8 mouse cellular contexts compared by ENCODE assay signal in the genomic region with DNA sequence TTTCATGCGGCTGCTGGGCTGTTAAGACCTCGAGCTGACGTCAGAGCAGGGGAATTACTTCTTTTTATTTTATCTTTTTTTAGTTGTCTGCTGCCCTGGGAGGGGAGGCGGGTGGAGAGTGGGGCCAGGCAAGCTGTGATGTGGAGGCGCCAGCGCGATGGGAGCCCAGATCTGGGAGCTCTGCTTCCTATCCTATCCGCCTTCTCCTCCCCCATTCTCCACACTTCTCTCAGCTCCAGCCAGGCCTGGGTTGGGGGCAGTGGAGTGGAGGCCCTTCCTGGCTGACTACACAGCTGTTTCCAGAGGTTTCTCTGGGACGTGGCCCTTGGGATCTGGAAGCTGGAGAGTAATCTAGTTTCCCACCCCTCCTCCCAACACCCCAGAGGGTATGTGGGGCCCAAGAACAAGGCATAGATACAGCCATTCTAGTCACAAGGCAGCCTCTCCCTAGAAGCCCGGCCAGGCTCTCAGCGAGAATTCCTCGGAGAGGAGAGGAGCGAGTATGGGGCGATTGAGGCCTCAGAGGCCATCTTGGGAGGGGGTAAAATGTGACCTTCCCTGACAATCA. TPM values are rescaled to one million over a fixed set of nuclear protein-coding genes. Genes with fewer than 3 reads are reported as not detected.
DNase-seq lines count a peak whose midpoint lies in the region; ATAC-seq and TF ChIP-seq lines count a peak whose summit lies in the region.

No protein-coding gene starts in this region.

- H3K79me2 ChIP-seq in heart, adult 2 months (replicated peaks; ENCODE audit: control insufficient read depth, insufficient read depth, low read length) = peaks cover 17% of the 10 kb centered on the region

- H3K27me3 ChIP-seq in spleen, adult 2 months (ENCODE audit: control insufficient read depth, insufficient read depth, low read length) = no peaks in the 10 kb centered on the region
- H3K27me3 ChIP-seq in embryonic facial prominence, embryonic 10.5 days (replicated peaks; ENCODE audit: low read depth, poor library complexity, severe bottlenecking) = no peaks in the 10 kb centered on the region
- H3K27me3 ChIP-seq in heart, adult 2 months (ENCODE audit: control insufficient read depth, insufficient read depth, low read length) = no peaks in the 10 kb centered on the region
- no peaks in the 10 kb centered on the region for H3K27me3 ChIP-seq in limb, embryonic 13.5 days
- no peaks in the 10 kb centered on the region for H3K27me3 ChIP-seq in midbrain, embryonic 16.5 days (ENCODE audit: control insufficient read depth, insufficient read depth, low read depth, low read length)

- peaks cover 25% of the 10 kb centered on the region for H3K4me1 ChIP-seq in spleen, adult 2 months (ENCODE audit: control insufficient read depth, insufficient read depth, insufficient read length)
- peaks cover 58% of the 10 kb centered on the region for H3K4me1 ChIP-seq in embryonic facial prominence, embryonic 10.5 days
- H3K4me1 ChIP-seq in heart, adult 2 months (ENCODE audit: control insufficient read depth, insufficient read depth, low read length) = peaks cover 26% of the 10 kb centered on the region
- H3K4me1 ChIP-seq in limb, embryonic 13.5 days = peaks cover 61% of the 10 kb centered on the region
- peaks cover 33% of the 10 kb centered on the region for H3K4me1 ChIP-seq in midbrain, embryonic 16.5 days (ENCODE audit: control insufficient read depth, insufficient read depth, low read length)

- peak overlapping the region; percentile 84 for H3K4me2 ChIP-seq in limb, embryonic 13.5 days (replicated peaks)
- peak overlapping the region; percentile 90 for H3K4me2 ChIP-seq in midbrain, embryonic 16.5 days (ENCODE audit: low read length)

- no peaks in the 10 kb centered on the region for H3K9me3 ChIP-seq in embryonic facial prominence, embryonic 10.5 days
- no peaks in the 10 kb centered on the region for H3K9me3 ChIP-seq in limb, embryonic 13.5 days
- H3K9me3 ChIP-seq in midbrain, embryonic 16.5 days (replicated peaks; ENCODE audit: control insufficient read depth, low read length, poor library complexity, severe bottlenecking) = no peaks in the 10 kb centered on the region

- H3K4me3 ChIP-seq in spleen, adult 2 months (ENCODE audit: extremely low read depth, insufficient read depth, insufficient read length) = peak overlapping the region; percentile 81
- peak overlapping the region; percentile 100 for H3K4me3 ChIP-seq in embryonic facial prominence, embryonic 10.5 days
- H3K4me3 ChIP-seq in heart, adult 2 months = peak overlapping the region; percentile 69
- H3K4me3 ChIP-seq in limb, embryonic 13.5 days = peak overlapping the region; percentile 98
- H3K4me3 ChIP-seq in midbrain, embryonic 16.5 days (ENCODE audit: low read depth, low read length) = peak overlapping the region; percentile 98

- peak; percentile 64 for ATAC-seq in limb, embryonic 13.5 days (ENCODE audit: low FRiP score, low read depth)
- peak; percentile 37 for ATAC-seq in midbrain, embryonic 16.5 days

- peak in 1 of 2 experiments; percentile 11 for DNase-seq in spleen, adult 2 months (ENCODE audit: low read depth in 1 of 2, low spot score in 2 of 2)
- no peak for DNase-seq in spleen, adult 12 weeks (ENCODE audit: low spot score)
- no peak for DNase-seq in embryonic facial prominence, embryonic 10.5 days (ENCODE audit: low spot score)
- DNase-seq in heart, adult 2 months = peak; percentile 60 to 67
- DNase-seq in kidney, adult 18-20 months = peak; percentile 53
- peak; percentile 54 for DNase-seq in thymus, postnatal 25 days

- no peak for TF ChIP-seq CTCF in spleen, adult 2 months (IDR thresholded peaks at IDR 0.05; ENCODE audit: extremely low read depth, insufficient read depth, insufficient read length, insufficient replicate concordance)
- no peak for TF ChIP-seq CTCF in heart, adult 2 months (IDR thresholded peaks at IDR 0.05)

- TF ChIP-seq EP300 in heart, adult 2 months (IDR thresholded peaks at IDR 0.05; ENCODE audit: insufficient read depth, low read depth, low read length) = no peak

- no peak for TF ChIP-seq POLR2A in spleen, adult 2 months (IDR thresholded peaks at IDR 0.05; ENCODE audit: low read depth, low read length)
- no peak for TF ChIP-seq POLR2A in heart, adult 2 months (IDR thresholded peaks at IDR 0.05; ENCODE audit: insufficient read depth, low read depth, low read length)

- peak overlapping the region; percentile 82 for H3K27ac ChIP-seq in spleen, adult 2 months (ENCODE audit: insufficient read depth, low read length)
- peak overlapping the region; percentile 100 for H3K27ac ChIP-seq in embryonic facial prominence, embryonic 10.5 days (replicated peaks)
- peak overlapping the region; percentile 94 for H3K27ac ChIP-seq in heart, adult 2 months
- peak overlapping the region; percentile 99 for H3K27ac ChIP-seq in limb, embryonic 13.5 days
- peak overlapping the region; percentile 98 for H3K27ac ChIP-seq in midbrain, embryonic 16.5 days (ENCODE audit: low read length)

- 21% methylated on average over 14 of the region's 14 CpGs for WGBS in spleen, adult 2 months
- under 1% methylated on average over 14 of the region's 14 CpGs for WGBS in embryonic facial prominence, embryonic 10.5 days
- 3% methylated on average over 14 of the region's 14 CpGs for WGBS in heart, adult 2 months
- 1% methylated on average over 14 of the region's 14 CpGs for WGBS in limb, embryonic 13.5 days
- under 1% methylated on average over 14 of the region's 14 CpGs for WGBS in midbrain, embryonic 16.5 days

- intact Hi-C loops in heart, adult 2 months (cut with DNase I) = loop anchor here (5.0 kb wide), 2 partner anchors 36 to 246 kb away; a partner anchor contains a TSS

- no peaks in the 10 kb centered on the region for H3K36me3 ChIP-seq in spleen, adult 2 months (ENCODE audit: control insufficient read depth, insufficient read depth, low read length)
- 0 out of 2 replicates have a peak, but pooled peaks cover 3% of the 10 kb centered on the region for H3K36me3 ChIP-seq in embryonic facial prominence, embryonic 10.5 days (replicated peaks)
- no peaks in the 10 kb centered on the region for H3K36me3 ChIP-seq in heart, adult 2 months (ENCODE audit: control insufficient read depth, insufficient read depth, low read length)
- no peaks in the 10 kb centered on the region for H3K36me3 ChIP-seq in limb, embryonic 13.5 days
- no peaks in the 10 kb centered on the region for H3K36me3 ChIP-seq in midbrain, embryonic 16.5 days (ENCODE audit: control insufficient read depth, insufficient read depth, low read length)

- H3K9ac ChIP-seq in heart, adult 2 months (ENCODE audit: low read depth, low read length) = peak overlapping the region; percentile 92
- H3K9ac ChIP-seq in limb, embryonic 13.5 days = peak overlapping the region; percentile 100
- peak overlapping the region; percentile 100 for H3K9ac ChIP-seq in midbrain, embryonic 16.5 days (ENCODE audit: low read depth, low read length)

RNA-seq across cellular contexts. Expression of a gene that starts 1.8 kb away (rescaled TPM):
- 36.0 and 45.9 TPM in 2 replicates for polyA plus RNA-seq in spleen, adult 2 months (2012; rRNA removed)
- 31.0 and 33.8 TPM in 2 replicates for polyA plus RNA-seq in embryonic facial prominence, embryonic 10.5 days (2016; fragmentation: Nextera tagmentation; extraction: Ambion mirVana)
- 10 to 100 TPM; 21.8 to 26.5 TPM for total RNA-seq in heart, adult 2 months (2021)
- polyA plus RNA-seq in heart, adult 2 months (2012; rRNA removed) = 15.8 and 20.0 TPM in 2 replicates
- 27.3 and 29.6 TPM in 2 replicates for polyA plus RNA-seq in limb, embryonic 13.5 days (2015; fragmentation: Nextera tagmentation; extraction: Ambion mirVana)
- polyA plus RNA-seq in midbrain, embryonic 16.5 days (2015; fragmentation: Nextera tagmentation; extraction: Ambion mirVana) = 25.0 and 26.5 TPM in 2 replicates

Comparison
In these comparisons a context has a peak if more than half of its experiments do, and no peak if none do; other contexts are left out.
1. DNase-seq: peak in heart, adult 2 months (2 of 2), kidney, adult 18-20 months (single experiment) and thymus, postnatal 25 days (single experiment); none in spleen, adult 12 weeks (single experiment) and embryonic facial prominence, embryonic 10.5 days (single experiment).
2. Peak in every context shown above with its lines, with median percentiles within 50 percentile points of each other: H3K27ac ChIP-seq, H3K4me3 ChIP-seq and H3K9ac ChIP-seq.